Mouse (Mus musculus): Measurements from ENCODE around the gene 9330182O14Rik. TPM values are rescaled to one million over a fixed set of nuclear protein-coding genes. Genes with fewer than 3 reads are reported as not detected.

9330182O14Rik gene
- total RNA-seq, 2 experiments from 2014 or later, result not detected

Small RNA genes within 50 kb of the gene (microRNA-seq; reads per million reads assigned to microRNA genes)
- gene Gm25958, result 0 reads per million in 2 experiments
